Mouse (Mus musculus): ENCODE data around the gene Gm20388. TPM values are rescaled to one million over a fixed set of nuclear protein-coding genes. Genes with fewer than 3 reads are reported as not detected.

Gene Gm20388
- total RNA-seq, 2 experiments from 2014 or later = 1.9 to 2.0 TPM

GRCm38 (mm10) chr8:123707137-123707536 lies 3796.5 kb downstream of the Gm20388 start:
- DNase-seq = no peak

DNA sequence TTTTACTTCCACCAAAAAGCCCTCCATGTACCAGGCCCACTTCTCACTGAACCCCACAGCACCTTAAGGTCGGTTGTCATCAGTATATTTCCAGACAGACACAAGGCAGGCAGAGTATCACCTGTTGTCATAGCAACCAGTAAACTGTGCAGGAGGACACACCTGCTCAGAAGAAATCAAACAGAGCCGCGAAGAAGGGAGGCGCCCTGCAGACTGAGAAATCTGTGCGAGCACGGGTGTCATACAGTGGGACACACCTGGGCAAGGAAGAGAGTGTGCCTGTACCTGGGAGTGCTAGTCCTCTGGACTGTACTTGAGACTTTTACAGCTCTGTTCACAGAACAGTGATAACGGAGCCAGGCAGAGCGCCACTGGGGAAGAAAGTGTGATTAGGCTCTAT lies 3798.1 kb downstream of the Gm20388 start:
- DNase-seq = no peak

DNA sequence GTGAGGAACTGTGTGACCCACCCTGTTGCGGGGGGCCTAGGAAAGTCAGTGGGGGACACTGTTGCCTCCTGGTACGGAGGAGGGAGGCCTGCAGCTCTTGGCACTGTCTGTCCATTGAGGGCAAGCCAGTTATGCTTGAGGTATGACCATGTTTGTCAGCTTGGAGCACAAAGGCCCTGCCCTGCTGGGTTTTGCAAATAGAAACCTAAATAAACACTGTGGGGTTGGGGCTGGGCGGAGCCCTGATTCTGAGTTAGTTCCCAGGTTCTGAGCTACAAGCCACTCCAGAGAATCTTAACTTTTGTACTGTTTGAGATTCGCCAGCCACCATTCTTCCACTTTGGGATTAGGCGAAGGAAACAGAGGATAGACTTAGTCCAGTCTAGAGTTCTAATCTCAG lies 3799.7 kb downstream of the Gm20388 start:
- no peak for DNase-seq

DNA sequence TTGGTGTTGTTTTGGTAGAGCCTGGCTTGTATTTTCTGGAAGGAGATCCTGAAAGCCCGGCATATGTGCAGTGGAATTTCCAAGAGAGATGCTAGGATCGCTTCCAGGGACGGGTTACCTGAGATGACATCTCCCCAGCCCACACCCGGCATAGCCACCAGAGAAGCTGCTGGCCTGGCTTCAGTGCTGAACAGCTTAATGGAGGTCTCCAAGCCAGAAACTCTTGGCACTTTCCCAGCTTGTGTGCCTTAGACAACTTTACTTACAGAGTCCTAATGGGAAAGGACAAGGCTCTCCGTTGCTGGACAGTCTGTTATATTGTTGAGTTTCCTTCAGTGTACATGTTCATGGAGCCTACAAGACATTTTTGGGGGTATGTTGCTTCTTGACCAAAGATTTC lies 3803.8 kb downstream of the Gm20388 start:
- no peak for DNase-seq

DNA sequence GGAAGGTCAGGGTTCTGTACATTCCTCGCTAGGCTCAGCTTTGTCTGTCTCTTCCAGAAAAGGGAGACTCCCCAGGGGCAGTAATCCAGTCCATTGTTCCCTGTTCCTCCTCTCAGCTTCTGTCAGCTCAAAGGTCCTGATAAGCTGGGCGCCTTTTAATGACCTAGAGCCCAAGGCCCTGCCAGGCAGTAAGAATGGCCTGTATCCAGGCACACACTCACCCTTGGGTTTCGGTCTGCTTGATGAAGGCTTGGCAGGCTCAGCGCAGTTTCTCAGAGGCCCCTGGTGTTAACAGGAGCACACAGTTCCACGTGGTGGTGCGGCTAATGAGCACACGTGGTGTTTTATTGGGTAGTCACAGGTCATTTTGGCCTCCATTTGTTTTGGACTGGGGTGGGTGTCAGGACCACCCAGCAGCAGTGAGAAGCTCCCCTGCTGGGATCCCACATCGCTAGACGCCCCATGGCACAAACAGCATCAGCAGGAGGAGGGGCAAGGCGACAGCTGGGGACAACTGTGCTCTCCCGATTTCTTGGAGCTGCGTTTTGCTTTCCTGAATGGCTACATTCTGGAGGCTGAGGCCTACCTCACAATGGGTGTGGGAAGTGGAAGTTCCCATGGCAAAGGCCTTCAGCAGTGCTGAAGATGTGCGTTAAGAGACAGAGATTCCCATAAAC lies 3805.4 kb downstream of the Gm20388 start:
- DNase-seq = peak; percentile 74

GRCm38 (mm10) chr8:123717104-123717503 lies 3806.5 kb downstream of the Gm20388 start:
- DNase-seq = peak; percentile 42

GRCm38 (mm10) chr8:123717516-123718490 lies 3807.2 kb downstream of the Gm20388 start:
- peak; percentile 85 for DNase-seq

GRCm38 (mm10) chr8:123718752-123719151 lies 3808.1 kb downstream of the Gm20388 start:
- peak; percentile 24 for DNase-seq

DNA sequence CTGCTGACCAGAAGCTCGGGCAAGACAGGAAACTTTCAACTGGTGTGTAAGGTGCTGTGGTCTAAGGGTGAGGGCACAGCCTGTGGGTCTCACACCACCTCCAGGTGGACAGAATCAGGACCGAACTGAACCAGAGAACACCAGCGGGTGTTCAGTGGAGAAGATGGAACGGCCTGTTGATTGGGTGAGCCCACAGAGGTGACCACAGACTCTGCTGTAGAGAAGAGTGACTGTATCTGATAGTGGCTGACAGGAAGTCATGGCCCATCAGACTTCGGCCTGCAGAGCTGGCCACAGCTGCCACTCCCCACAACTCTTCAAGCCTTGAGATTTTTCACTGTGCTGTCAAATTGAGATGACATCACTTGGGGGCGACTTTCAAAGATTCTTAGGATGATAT lies 3808.6 kb downstream of the Gm20388 start:
- DNase-seq = no peak

DNA sequence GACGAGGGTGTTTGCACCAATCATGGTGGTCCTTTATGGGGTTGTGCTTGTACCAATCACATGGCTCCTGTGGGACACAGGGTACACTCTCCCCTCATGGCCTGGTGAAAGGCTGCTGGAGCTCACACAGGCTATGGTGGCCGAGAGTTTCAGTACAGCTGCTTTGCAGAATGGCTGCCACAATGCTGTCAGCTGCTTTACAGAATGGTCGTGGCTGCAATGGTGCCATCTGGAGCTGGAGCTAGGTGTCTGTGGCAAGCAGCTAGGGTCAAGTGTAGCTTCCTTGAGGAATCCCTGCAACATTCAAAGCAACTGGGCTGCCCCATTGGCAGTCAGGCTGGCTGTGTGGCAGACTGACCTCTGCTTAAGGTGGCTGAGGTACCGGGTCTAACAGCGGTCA lies 3809.2 kb downstream of the Gm20388 start:
- DNase-seq = no peak

GRCm38 (mm10) chr8:123720471-123721001 lies 3809.9 kb downstream of the Gm20388 start:
- no peak for DNase-seq

GRCm38 (mm10) chr8:123722245-123722644 lies 3811.6 kb downstream of the Gm20388 start:
- DNase-seq = no peak

- DNase-seq = no peak
Observed at GRCm38 (mm10) chr8:123724752-123725151, 3814.1 kb downstream of the Gm20388 start.

GRCm38 (mm10) chr8:123725261-123725660 lies 3814.6 kb downstream of the Gm20388 start:
- no peak for DNase-seq

DNA sequence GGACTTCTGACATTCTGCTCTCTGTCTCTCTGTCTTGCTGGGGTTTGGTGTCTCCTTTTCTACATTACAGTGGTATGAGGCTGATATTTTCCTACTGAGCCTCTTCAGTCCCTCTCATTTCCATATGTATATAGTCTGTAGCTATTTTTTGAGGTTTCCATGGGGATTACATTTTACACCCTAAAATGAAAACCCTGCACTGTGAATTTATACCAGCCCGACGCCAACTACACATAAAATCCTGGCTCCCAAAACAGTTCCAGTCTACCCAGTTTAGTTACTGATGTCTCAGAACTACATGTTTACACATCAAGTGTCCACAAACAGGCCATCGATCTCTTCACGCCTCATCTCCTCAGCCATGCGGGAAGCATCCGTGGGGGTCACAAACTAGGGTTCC lies 3816.1 kb downstream of the Gm20388 start:
- DNase-seq = no peak

DNA sequence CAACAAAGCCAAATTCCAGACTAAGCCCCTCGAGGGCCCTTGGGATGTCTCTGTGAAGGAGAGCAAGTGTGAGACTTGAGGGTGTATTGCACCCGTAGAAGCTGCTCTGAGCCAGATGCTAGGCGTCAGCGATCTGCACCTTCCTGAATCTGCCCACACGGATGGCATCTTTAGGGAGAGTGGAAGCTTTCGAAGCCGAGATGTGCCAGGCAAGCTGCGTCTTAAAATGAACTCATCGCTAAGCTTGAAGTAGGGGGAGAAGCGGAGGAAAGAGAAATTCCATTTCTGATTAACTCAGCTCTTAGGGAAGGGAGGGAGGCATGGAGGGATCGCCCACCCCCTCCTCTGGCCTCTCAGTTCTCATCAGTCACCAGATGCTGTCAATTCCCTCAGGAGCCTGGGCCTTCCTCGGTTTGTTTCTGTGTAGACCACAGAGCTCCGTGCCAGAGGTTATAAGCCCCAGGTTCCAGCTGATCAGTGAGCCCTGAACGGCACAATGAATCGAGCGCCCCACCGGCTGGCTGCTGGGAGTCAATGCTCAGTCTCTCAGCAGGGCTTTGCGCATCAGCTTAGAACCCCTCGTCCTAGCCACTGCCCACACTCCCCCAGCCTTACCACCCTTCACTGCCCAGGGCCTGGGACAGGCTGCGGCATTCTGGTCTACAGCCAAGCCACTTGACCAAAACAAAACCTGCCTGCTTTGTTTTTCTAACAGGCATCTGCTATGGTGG lies 3818.6 kb downstream of the Gm20388 start:
- peak; percentile 35 for DNase-seq

- DNase-seq = no peak
Observed at GRCm38 (mm10) chr8:123729786-123730411, 3819.3 kb downstream of the Gm20388 start.

DNA sequence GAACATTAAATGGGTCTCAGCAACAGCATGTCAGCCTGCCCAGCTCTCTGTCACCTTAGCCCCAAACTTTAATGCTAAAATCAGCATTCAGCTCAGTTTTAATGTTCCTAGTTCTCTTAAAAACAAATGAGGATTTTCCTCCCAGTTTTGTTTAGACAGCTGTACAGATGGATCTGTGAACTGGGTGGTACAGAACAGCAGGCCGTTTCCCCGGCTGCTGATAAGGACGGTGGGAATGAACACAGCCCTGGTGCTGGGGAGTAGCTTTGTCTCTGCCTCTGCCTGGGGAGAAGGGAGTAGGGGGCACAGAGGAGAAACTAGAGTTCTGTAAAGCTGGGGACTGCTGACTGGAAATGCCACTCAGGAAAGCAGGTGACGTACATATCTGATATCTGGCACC lies 3821.7 kb downstream of the Gm20388 start:
- DNase-seq = no peak

DNA sequence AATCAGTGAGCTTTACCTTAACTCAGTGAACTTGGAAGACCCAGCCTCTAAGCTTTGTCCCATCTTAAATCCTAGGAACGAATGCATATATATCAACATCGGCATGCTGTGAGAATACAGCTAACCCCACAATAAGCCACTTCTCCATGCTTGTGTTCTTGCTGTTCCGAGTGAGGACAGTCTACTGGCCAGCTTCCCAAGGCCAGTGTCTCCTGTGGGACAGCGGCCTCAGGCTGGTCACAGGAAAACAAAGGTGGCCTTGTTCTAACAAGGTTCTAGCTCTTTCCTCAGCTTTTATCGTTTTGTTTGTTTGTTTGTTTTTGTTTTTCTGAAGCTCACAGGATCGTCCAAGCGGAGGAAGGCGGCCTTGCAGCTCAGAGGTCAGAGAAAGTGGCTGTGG lies 3823.8 kb downstream of the Gm20388 start:
- DNase-seq = peak; percentile 70

GRCm38 (mm10) chr8:123736974-123737373 lies 3826.3 kb downstream of the Gm20388 start:
- no peak for DNase-seq

DNA sequence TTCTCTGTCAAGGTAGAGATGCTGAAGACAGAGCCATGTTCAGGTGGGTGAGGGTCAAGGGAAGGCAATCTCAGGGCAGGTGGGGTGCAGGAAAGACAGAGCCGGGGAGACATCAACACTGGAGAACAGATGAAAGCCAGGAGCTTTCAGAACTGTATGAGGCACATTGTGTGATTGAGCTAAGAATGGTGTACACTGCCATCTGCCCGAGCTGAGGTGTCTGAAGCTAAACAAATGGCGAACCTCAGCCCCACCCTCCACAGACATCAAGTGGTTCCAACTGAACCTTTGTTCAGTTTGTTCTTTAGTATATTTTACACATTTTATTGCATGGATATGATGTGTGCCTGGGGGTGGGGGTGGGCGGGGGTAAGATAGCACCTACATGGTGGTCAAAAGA lies 3829.6 kb downstream of the Gm20388 start:
- no peak for DNase-seq

DNA sequence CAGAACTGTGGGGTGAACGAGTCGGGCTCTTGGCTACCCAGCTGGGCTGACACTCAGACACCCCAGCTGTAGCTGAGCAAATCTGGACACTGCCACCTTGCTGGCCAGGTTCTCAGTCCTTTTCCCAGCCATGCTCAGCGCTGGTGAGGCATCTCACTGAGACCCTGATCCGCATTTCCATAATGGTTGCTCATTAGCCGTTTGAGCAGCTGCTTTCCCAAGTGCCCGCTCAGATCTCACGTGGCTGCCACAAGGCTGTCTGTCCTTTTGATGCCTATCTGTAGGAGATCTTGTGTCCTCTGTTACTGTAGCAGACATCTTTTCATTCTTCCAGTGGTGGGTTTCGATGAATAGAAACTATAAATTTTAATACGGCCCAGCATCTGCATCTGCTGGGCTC lies 3830.6 kb downstream of the Gm20388 start:
- no peak for DNase-seq
